Mouse (Mus musculus): ENCODE measurements around the gene Thegl. TPM values are rescaled to one million over a fixed set of nuclear protein-coding genes. Genes with fewer than 3 reads are reported as not detected.

The Thegl gene
- polyA plus RNA-seq (2012; rRNA removed) = 0.06 and 0.07 TPM in 2 replicates

DNA sequence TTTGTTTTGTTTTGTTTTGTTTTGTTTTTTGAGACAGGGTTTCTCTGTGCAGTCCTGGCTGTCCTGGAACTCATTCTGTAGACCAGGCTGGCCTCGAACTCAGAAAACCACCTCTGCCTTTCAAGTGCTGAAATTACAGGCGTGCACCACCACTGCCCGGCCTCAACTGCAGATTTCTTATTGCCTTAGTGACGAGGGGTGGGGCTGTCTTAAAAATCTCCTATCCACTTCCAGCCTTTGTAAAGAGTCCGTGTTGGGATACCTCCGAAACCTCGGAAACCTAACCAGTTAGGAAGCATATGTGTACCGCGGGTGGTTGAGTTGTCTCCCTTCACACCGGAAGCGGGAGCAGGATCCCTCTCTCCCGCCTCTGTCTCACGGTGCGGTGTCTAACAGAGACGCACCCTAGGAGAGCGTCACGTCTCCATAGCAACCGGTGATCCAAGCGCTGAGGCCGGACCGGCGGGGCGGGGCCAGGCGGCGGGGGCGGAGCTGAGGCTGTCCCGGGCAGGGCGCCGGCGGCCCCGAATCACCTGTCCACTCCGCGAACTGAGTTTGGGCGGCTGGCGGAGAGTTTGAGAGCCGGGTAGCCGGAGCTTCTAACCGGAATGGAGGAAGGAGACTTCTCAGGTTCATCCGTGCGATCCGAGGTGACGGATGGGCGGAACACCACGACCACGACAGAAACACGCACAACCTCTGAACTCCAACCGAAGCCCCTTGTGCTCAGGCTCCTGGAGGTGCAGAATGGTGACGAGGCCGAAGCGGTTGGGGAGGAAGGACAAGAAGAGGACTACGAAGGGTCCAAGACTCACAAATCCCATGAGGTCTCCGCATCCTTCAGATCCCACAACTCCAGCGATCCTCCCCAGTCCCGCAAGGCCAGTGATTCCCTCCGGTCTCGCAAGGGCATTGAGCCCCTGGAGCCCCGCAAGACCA is at the start of gene Thegl:
Thegl (plus strand) TSS at position 480 of the 939 bp plus-strand sequence.

DNA sequence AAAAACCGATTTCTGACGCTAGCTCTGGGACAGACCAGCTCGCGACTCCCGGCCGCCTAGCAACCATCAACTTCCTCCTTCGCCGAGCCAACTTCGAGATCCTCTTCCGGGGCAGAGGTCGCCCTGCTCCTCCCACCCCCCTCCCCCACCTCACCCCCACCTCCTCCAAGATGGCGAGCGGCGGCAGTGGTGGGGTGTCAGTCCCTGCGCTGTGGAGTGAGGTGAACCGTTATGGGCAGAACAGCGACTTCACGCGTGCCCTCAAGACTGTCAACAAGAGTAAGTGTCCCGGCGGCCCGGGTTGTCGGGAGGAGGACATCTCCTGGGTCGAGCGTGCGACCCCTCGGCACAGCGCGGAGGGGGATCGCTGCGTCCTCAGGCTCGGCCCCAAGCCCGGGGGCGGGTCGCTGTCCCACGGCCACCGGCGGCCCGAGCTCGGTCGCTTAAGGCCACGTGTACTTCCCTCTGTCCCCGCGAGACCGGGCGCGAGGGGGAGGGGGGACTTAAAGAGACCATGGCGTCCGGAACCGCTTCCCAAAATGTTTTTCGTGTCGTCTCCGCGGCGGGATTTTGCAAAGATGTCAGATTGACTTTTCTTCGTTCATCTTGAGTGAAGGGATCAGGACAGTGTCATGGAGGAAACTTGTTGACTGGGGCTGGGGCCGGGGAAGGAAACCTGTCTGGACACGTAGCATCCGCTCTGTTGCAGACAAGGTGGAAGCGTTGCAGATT is 41.1 kb upstream of the Thegl start, which contains the start of gene Srp72:
Srp72 (plus strand) TSS at position 130 of the 732 bp plus-strand sequence.

DNA sequence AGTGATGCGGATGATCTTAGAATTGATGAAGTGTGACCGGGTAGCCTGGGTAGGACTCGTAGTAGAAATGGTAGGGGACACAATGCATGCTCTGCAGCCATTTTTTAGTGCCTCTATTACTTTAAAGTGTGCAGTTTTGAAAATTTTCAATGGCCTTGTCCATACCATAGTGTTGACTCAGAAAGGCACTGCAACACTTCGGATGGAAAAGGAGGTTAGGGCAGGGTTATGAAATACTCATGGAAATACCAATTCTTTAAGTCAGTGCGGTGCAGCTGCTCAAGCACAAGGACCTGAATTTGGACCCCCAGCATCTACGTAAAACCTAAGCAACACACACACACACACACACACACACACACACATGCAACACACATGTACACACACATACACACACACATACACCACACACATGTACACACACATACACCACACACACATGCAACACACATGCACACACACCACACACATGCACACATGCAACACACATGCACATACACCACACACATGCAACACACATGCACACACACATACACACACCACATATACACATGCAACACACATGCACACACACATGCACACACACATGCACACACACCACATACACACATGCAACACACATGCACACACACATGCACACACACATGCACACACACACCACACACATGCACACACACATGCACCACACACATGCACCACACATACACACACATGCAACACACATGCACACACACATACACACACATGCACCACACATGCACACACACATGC is 11.6 kb upstream of the Thegl start, which contains the start of gene Arl9:
Arl9 (plus strand) TSS at position 5 of the 771 bp plus-strand sequence.

Other genes starting within 250 kb of the Thegl start
- gene Aasdh, start 110.5 kb upstream of the Thegl start, polyA plus RNA-seq (2012; rRNA removed) = 25.1 and 28.4 TPM in 2 replicates
- 214 and 259 TPM in 2 replicates for gene Paics, start 64.7 kb upstream of the Thegl start, polyA plus RNA-seq (2012; rRNA removed)
- 24.2 and 29.0 TPM in 2 replicates for gene Ppat, start 64.4 kb upstream of the Thegl start, polyA plus RNA-seq (2012; rRNA removed)
- 76.8 and 95.7 TPM in 2 replicates for gene Srp72, start 41.3 kb upstream of the Thegl start, polyA plus RNA-seq (2012; rRNA removed)
- 0.30 and 0.61 TPM in 2 replicates for gene Arl9, start 12.0 kb upstream of the Thegl start, polyA plus RNA-seq (2012; rRNA removed)
- gene Hopx, start 99.1 kb downstream of the Thegl start, polyA plus RNA-seq (2012; rRNA removed) = 5.5 and 11.3 TPM in 2 replicates
- gene Spink2, start 195.4 kb downstream of the Thegl start, polyA plus RNA-seq (2012; rRNA removed) = 0.38 and 1.3 TPM in 2 replicates
- 18.6 and 28.5 TPM in 2 replicates for gene Rest, start 249.5 kb downstream of the Thegl start, polyA plus RNA-seq (2012; rRNA removed)